Mouse (Mus musculus) gonadal fat pad, adult 2 months (tissue): ENCODE measurements at regions not wholly inside any gene's neighbourhood (a gene's known extent, or its start where the extent isn't known, plus 50 kb on each side); places are given as distances from the start of the nearest gene placed in this dataset.
"Not testable (repeated sequence)": the region's sequence is repeated elsewhere in the genome, so short reads cannot be mapped to it uniquely, and the experiment has no call there.

Source experiments
- DNase-seq: peaks from one replicate; pipeline ENCODE4 v3.0.0-alpha.2; 2012; ENCODE audit warnings: low read depth

GRCm38 (mm10) chrX:68486585-68486984 is 191.8 kb upstream of the Fmr1 start:
- no peak for DNase-seq

- DNase-seq: not testable (repeated sequence)
These were observed 186.3 kb upstream of the Fmr1 start for GRCm38 (mm10) chrX:68492052-68492451.

- DNase-seq: no peak
These were observed 183.8 kb upstream of the Fmr1 start for GRCm38 (mm10) chrX:68494398-68495143.

GRCm38 (mm10) chrX:68495144-68495493 is 183.2 kb upstream of the Fmr1 start:
- peak; percentile 4 for DNase-seq

GRCm38 (mm10) chrX:68495751-68496150 is 182.6 kb upstream of the Fmr1 start:
- DNase-seq: no peak

- no peak for DNase-seq
These were observed 180.5 kb upstream of the Fmr1 start for GRCm38 (mm10) chrX:68497886-68498285.

- no peak for DNase-seq
These were observed 175.4 kb upstream of the Fmr1 start for GRCm38 (mm10) chrX:68502938-68503337.

GRCm38 (mm10) chrX:68507664-68508063 is 170.7 kb upstream of the Fmr1 start:
- no peak for DNase-seq

GRCm38 (mm10) chrX:68512213-68512766 is 166.1 kb upstream of the Fmr1 start:
- DNase-seq: no peak

- DNase-seq: no peak
These were observed 131.8 kb upstream of the Fmr1 start for GRCm38 (mm10) chrX:68546561-68546960.

- DNase-seq: no peak
These were observed 124.3 kb upstream of the Fmr1 start for GRCm38 (mm10) chrX:68554031-68554430.

GRCm38 (mm10) chrX:68557717-68558116 is 120.6 kb upstream of the Fmr1 start:
- DNase-seq: no peak

- DNase-seq: no peak
These were observed 93.1 kb upstream of the Fmr1 start for GRCm38 (mm10) chrX:68585246-68585645.

- DNase-seq: no peak
These were observed 56.2 kb upstream of the Fmr1 start for GRCm38 (mm10) chrX:68622141-68622540.
